Mouse (Mus musculus) thymus, postnatal 14 days (tissue): ENCODE data around the gene Edil3.

Experiments
- DNase-seq: peaks from one replicate; pipeline ENCODE4 v3.0.0; 2021

Gene Edil3

DNA sequence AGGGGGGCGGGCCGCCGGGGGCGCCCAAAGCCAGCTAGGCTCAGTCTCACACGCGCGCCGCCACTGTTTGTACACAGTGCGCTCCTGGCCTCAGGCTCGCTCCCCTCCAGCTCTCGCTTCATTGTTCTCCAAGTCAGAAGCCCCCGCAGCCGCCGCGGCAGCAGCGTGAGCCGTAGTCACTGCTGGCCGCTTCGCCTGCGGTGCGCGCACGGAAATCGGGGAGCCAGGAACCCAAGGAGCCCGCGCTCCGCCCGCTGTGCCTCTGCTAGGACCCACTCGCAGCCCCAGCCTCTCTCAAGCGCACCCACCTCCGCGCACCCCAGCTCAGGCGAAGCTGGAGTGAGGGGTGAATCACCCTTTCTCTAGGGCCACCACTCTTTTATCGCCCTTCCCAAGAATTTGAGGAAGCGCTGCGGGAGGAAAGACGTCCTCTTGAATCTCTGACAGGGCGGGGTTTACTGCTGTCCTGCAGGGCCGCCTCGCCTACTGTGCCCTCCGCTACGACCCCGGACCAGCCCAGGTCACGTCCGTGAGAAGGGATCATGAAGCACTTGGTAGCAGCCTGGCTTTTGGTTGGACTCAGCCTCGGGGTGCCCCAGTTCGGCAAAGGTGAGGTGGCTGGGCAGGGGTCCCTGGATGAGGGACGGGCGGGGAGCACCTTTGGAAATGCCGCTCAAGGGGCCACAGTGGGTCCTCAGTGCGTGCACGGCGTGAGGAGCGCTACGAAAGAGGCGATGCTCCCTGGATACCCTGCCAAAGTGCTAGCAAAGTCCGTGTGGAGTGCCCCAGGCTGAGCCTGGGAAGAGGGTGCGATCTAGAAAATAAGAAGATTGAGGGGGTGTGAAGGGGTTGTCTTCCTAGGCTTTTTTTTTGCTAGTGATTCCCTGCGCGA is at the start of gene Edil3:
Gene Edil3 (plus strand): TSS at position 33 of the 892 bp plus-strand sequence.
- no peak for DNase-seq

DNA sequence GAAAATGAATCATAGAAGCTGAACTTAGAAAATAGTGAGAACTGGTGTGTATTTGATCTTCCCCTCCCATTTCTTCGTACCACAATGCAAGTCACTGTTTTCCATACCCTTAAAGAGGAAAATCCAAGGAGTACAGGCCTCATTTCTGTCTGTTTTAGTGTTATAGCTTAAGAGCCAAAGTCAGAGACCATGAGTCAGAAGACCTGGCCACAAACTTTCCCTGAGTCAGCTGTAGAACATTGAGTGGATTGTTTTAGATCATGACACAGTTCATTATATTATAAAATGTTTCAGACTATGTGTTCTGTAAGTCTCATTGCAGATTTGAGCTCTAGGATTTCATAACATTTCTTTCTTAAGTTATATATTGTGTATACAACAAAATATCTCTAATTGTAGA is 22.1 kb upstream of the Edil3 start:
- no peak for DNase-seq

DNA sequence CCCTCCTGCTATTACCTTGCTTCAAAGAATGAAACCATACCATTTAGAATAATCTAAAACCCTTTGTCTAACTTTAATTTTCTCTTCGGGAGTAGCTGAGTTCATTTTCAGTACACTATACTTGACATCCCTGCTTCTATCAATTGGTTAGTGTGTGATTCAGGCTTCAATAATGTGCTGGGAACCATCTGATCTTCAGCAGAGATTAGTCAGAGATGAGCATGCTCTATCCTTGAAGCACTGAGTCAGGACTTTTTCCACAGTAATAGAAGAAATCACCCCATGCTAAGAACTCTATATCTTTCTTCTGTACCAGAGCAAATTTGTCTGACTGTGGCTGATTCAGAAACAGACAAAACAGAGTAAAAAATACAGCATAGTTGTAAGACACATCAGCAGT is 20.3 kb upstream of the Edil3 start:
- no peak for DNase-seq

DNA sequence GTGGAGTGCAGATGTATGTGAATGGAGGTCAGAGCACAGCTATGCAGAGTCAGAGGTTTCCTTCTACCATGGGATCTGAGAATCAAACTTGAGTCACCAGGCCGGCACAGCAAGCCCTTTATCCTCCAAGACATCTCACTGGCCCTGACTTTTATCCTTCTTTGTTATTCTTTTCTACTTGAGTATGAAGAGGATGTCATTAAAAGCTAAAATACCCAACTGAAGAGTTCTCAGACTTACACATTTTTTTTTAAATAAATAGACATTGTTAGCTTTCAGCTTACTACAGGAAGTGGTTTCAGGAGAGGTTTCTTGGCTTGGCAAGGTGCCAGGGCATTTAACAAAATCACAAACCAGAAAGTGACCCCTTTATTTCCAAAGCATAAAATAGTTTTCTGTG is 15.4 kb upstream of the Edil3 start:
- no peak for DNase-seq

DNA sequence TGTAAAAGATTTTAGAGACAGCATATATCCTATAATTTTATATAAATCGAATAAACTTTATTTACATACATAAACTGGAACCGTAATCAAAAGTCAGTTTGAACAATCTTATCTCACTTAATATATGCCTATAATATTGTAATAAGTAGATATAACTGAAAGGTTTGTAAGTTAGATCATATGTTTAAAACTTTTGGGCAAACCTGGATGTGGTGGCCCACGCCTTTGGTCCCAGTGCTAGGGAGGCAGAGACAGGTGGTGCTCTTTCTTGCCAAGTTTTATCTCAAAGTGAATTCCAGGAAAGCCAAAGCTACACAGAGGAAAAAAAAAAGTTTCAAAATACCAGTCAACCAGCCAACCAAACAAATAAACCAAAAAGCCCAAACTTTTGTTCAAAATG is 15.0 kb upstream of the Edil3 start:
- no peak for DNase-seq

DNA sequence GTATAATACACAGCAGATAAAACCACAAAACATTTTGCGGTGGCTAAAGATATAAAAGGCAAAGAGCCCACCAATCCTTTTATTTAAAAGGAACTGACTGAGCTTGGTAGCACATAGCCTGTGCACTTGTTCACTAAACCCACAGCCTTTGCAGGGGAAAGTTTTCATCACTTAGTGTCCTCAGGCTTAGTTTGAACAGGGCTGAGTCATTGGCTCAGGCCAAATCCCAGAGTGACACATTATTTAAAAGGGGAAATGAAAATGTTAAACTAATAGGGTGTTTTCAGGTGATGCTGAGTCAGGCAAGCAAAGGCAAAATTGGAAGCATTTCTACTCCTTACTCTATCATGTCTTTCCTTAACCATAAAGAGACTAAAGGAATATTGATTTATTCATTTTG is 11.2 kb upstream of the Edil3 start:
- no peak for DNase-seq

DNA sequence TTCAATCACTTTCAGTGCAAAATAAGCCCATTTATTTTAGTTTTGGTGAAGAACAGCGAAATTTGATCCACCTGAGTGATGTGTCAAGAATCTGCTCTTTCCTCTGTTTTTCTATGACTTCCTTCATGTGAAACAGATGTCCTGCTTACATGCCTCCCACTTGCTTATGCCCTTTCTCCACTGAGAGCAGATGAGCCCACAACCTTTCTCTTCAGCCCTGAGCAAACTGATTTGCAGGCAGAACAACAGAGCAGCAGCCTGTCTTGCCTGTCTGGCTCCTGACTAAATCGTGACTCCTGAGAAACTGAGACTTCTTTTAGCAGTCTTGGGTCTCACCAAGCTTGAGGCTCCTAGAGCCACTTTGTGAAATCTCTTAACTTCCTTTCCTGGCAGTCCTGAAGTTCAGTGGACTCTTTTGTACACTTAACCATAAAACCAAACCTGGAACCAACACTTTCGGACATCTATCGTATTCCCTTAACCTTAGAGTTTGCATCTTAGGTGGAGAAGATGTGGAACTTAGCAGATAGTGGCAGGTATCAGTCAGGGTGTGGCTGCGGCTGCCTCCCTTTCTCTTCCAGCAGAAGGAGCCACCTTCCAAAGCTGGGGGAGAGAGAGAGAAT is 475 bp upstream of the Edil3 start:
- no peak for DNase-seq

DNA sequence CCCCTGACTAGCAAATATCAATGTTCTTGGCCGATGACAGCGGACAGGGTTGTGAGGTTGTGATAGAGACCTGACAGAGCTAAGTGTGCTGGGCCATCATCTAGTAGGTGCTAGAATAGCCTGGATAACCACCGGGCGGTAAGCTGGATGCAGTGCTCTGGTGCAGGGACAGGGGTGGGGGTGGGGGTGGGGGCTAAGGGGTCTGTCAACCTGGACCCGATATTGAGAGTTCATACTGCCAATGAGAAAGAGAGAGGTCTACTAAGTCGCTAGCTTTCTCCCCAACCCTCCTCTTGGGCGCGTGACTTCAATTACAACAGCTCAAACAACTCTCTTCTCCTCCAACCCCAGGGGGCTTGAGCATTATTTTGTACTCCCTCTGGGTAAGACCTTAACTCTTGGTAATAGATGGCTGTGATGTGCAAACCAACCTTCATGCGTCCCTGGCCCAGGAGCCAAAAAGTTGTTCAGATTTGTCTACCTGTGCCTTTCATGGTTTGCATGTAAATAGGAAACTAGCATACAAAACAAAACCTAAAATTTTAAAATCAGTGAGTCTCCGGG is 1.1 kb downstream of the Edil3 start:
- DNase-seq: no peak

DNA sequence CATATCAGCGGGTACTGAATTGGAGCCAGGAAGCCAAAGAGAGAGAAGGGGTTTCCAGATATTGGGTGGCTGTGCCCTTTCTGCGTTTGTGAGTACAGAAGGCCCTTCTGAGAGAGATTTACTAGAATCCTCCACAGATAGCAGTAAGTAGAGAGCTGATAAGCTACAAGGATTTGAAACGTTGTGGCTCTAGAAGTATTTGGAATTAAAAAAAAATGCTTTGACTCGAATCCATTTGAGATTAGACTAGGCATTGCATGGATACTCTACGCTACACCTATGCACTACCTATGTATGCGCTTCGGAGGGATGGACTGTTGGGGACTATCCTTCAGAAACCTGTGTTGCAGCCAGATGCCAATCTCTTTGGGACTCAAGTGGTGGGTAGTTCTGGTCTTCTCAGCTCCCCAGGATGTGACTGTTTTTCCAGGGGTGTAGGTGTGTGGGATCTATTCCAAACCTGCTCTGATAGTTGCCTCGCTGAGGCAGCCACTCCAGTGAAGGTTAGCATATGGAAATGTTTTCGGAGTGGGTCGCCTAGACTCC is 1.8 kb downstream of the Edil3 start:
- no peak for DNase-seq

DNA sequence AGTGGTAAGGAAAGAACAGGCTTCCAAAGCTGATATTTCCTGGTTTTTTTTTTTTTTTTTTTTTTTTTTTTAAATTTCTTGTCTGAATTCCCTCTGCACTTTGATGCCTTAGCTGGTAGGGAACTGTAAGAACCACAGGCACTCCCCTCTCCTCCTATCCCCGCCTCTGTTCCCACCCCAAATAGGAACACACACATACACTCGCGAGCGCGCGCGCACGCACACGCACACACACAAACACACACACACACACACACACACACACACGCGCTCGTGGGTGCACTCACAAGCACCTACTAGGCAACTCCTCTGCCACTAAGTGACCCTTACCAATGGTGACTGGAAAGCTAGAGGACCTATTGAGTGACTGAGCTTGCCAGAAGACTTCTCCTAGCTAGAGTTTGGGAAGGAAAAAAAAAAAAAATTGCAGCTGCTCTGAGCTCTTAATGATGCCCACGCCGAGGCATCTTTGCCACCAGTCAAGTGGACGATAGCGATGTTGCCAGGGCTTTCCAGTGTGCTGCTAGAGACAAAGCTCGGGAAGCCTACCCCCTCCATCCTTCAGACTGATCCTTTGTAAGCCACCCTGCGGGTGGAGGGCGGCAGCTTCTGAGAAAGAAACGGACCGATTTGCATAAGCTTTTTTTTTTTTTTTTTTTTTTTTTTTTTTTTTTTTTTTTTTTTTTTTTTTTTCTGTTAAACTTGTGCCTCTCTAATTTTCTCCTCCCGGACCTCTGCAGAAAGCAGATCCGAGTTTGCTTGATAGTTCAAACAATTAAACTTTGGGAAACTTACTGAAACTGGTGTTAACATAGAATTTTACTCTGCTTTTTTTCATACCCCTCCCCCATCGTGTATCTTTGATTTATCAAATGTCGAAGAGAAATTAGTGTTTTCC is 2.5 kb downstream of the Edil3 start:
- DNase-seq: no peak

DNA sequence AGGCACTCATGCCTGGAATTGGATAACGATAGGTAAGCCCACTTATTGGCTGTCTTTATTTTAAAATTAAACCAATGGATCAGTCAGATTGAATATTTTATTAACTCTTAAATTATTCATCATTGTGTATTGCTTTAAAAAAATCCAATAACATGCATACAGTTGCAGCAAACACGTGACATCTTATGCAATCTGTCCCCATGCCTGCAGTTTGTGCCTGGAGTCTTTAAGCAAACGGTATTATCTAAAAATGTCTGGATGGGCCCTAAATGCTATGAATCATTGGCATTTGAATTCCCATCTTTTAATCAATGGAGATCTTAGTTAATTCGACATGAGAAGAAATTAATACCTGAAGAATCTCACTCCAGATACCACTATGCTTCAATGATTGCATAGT is 3.2 kb downstream of the Edil3 start:
- no peak for DNase-seq

DNA sequence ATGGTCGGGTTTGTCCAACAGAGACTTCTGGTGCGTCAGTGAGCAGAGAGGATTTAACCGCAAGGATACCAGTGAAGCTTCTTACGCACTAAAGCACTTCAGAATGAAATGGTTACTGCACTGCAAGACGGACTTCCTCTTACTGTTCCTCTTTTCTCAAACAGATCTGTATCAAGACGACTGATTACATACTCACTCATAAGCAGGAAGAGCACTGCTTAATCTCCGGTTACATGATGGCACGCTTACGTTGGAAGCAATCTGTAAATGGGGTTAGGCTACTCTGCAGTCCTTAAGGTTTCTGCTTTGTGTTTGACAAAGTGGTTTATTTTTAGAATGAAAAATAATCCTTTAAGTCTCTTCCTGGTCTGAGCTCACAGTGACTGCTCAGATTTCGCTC is 7.1 kb downstream of the Edil3 start:
- DNase-seq: no peak

DNA sequence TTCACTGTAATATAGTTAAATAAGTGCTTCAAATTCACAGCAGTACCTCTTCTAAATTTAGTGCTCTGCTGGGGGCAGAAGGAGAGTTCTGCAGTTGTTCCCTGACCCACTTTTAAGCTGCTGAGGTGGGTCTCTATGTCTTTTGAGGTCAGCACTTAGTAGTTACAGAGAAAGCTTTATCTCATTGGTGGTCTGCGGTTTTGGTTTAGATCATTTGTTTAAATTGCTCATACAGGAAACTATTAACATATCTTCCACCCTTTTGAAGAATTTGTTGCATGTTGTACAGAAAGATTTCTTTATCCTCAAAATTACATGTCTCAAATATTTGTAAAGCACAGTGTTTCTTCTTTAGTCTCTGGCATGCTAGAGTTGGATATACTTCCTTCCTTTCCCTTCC is 12.5 kb downstream of the Edil3 start:
- no peak for DNase-seq

DNA sequence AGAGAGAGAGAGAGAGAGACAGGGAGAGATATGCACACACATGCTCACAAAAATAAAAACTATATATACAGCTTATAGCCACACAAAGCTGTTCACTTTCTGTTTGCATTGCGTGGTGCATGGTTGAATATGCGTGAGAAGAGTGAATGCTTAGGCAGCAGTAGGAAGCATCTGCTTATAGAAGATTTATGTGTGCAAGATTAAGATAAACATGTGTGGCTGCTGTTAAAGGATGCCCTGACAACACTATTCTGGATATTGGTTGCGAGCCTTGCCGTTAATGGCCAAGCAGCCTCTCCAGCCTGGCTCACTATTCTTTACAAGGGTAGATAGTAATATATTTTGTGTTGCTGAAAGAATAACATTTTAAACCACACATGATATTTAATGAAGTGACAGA is 28.5 kb downstream of the Edil3 start:
- no peak for DNase-seq

DNA sequence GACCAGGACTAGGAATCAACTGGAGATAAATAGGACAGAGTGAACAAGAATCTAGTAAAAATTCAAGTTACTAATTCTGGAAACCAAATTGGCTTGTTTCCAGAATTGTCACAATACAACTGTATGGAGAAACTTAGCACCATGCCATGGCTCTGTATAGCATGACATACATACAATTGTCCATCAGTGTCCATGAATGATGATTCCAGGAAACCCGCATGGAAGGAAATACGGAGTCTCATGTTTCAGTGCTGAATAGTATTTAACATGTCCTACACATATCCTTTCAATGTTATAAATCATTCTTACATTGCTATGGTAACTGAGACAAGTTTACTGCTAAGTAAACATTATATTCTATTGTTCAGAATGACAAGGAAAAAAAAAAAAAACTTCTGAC is 58.7 kb downstream of the Edil3 start:
- no peak for DNase-seq

DNA sequence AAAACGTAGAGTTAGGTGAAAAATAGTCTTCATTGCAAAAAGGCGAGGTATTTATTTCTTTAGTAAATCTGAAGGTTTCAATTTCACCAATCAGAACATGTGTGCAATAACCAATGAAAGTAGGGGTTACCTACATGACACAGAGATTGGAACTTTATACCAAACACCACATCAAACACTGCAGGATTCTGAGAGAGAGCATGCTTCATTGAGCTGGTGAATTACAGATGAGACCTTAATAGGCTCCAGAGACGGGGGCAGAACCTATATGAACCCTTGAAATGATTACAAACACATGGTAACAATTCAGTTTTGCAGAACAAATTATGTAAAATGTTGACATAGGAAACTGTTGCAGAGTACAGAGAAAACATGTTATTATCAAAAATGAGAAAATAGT is 69.5 kb downstream of the Edil3 start:
- no peak for DNase-seq

DNA sequence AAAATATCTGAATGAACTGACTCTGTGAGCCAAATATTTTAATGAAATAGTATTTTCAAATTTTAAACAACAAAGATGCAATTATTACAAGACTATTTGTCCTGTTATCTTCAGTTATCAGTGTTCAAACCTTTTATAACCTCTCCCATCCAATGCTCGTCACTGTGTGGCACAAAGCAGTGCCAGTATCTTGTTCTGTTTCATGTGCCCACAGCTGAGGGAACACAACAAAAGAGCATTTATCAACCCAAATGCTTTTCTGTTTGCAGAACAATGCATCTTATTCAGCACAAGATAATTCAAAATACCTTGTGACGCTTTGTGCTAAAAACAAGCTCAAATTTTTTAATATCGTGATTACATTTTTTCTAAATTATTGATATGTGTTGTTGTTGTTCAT is 78.8 kb downstream of the Edil3 start:
- no peak for DNase-seq

DNA sequence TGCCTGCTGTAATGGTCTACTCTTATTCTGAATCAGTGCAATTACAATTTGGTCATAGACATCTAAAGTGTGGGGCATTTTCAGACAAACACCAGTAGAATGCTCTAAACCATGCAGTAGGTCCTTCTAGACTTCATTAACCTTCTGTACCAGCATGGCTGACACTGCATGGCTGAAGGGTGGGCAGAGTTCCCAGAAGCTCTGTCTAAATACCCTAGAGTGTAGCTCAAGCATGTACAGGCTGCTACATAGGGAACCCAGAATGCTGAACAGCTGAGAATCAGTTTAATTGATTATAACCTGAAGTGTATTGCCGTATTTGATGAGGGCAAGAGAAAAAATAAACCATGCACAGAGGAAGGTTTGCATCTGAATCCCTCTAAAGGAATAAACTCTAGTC is 86.1 kb downstream of the Edil3 start:
- no peak for DNase-seq

DNA sequence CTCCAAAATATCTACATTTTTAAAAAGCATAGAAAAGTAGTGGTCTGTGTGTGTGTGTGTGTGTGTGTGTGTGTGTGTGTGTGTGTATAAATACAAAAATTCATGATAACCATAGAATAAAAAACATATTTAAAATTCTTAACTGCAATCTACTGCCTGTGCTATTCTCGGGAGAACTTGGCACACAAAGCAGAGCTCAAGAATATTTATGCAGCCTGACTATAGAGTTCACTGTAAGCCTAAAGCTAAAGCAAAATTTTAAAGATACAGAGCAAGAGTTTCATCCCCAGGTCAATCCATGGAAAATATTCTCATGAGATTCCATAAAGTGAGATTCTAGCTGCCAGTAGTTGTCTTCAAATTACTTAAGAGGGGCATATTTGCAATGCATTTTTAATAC is 86.9 kb downstream of the Edil3 start:
- DNase-seq: no peak

DNA sequence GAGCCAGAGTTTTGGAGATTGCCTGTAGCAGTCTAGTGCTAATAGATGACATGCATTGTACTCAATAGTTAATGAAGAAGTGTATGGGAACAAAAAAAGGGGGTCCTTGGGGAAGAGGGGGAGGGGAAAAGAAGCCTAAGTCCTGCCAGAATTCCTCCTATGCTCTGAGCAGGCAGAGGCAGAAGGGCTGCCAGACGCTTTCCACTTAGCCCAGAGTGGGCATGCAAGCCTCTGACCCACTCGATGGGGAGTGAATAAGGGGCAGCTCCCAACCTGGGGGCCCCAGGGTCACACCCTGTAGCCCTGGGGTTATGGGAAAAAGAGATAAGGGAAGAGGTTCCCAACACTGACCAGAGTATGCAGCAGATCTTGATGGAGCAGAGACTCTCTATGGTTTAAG is 95.2 kb downstream of the Edil3 start:
- no peak for DNase-seq

DNA sequence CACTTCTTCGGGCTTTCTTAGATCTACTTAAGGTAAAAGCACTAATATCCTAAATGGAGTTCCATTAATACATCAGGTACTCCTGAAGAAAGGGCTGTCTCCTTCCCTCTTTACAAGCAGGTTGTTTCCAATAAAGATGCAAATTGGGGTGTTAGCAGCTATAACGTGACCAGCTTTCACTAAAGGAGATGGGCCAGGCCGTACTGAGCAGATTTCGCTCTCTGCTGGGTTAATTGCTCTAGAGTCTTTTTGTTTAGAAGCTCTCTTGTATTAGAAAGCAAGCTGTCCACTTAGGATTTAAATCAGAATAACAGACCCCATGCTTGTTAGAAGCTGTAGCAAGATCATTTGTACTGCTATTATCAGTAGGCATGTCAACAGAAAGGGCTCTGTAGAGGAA is 108.4 kb downstream of the Edil3 start:
- no peak for DNase-seq

DNA sequence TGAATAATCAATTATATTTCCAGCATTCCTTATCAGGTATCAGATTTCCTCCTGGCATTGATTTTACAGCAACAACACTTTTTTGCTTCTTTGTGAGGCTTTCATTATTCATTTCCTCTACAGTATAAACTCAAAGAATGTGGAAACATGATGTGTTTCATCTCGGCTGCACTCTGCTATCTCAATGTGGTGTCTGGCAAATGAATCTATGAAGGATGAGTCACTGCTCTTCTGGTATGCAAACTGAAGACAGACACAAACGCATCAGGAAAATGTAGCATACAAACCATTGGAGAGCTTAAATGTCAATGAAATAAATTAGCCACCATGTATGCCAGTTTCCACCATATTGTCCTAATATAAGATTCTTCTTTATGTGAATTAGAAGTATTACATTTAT is 117.3 kb downstream of the Edil3 start:
- no peak for DNase-seq

DNA sequence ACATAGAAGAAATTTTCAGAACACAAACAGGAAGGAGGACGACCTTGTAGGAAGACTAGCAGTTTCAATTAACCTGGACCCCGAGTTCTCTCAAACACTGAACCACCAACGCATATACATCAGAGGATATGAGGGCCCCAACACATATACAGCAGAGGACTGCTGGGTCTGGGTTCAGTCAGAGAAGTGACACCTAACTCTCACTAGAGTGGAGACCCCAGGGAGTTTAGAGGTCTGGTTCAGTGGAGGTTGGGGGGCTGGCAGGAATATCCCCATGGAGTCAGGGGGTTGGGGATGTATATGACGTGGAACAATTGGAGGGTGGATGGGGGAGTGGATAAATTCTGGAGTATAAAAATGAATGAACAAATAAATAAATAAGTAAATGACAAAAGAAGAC is 151.1 kb downstream of the Edil3 start:
- DNase-seq: no peak
